Mouse (Mus musculus): Measurements from ENCODE around the gene Rbm47.

GRCm38 (mm10) chr5:66032826-66033225 is 140.1 kb downstream of the Rbm47 start:
- no peak for TF ChIP-seq POLR2A (IDR thresholded peaks at IDR 0.05; ENCODE audit: control insufficient read depth, low read depth, low read length)
- no peak for TF ChIP-seq CTCF (IDR thresholded peaks at IDR 0.05; ENCODE audit: control insufficient read depth, insufficient read depth, insufficient replicate concordance, low read depth, low read length)
